8 mouse cellular contexts compared by ENCODE assay signal in the genomic region with DNA sequence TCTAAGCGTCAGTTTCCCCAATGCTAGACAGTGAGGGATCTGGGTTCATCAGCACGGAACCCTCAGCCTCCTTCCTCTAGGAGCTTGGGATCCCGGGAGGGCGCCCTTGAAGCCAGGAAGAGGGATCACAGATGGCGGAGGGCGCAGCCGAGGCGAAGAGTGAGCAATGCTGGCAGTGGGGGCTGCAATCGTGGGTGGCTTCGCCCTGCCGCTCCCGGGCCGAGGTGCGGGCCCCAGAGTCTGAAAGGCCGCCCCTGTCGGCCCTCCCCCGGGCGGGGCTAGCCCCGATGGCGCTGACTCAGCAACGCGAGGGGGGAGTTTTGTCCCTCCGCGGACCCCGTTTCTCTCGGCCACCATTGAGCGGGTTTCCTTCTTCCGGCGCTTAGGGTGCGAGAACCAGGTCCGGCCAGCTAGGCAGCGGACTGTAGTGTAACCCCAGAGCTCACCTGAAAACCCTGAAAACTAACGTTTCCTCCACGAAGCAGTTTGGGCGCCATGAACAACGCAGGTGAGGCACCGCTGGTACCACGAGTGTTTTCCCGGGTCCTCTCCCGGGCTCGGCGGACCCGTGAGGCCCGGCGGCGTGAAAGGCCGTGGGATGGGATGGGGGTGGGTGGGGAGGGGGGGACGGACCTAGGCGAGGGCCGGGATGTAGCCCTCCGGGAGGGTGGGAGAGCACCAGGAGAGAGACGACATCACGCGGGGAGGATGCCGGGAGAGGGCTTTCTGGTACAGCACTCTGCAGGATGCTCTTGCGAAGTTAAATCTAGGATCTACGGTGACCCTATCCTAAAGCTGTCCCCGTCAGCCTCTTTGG. TPM values are rescaled to one million over a fixed set of nuclear protein-coding genes. Genes with fewer than 3 reads are reported as not detected.
DNase-seq lines count a peak whose midpoint lies in the region; ATAC-seq lines count a peak whose summit lies in the region.

No protein-coding gene starts in this region.

- H3K9ac ChIP-seq in heart, embryonic 14.5 days (ENCODE audit: low read length), result peak overlapping the region; percentile 93
- H3K9ac ChIP-seq in liver, embryonic 13.5 days, result peak overlapping the region; percentile 82
- H3K9ac ChIP-seq in stomach, embryonic 16.5 days (ENCODE audit: low read length), result peak overlapping the region; percentile 94

- H3K9me3 ChIP-seq in heart, embryonic 14.5 days (ENCODE audit: control insufficient read depth, low read length), result no peaks in the 10 kb centered on the region
- no peaks in the 10 kb centered on the region for H3K9me3 ChIP-seq in liver, embryonic 13.5 days (replicated peaks)
- no peaks in the 10 kb centered on the region for H3K9me3 ChIP-seq in stomach, embryonic 16.5 days (replicated peaks; ENCODE audit: control insufficient read depth, low read length)

- H3K27ac ChIP-seq in heart, embryonic 14.5 days (replicated peaks in 1 of 2; ENCODE audit: control insufficient read depth in 1 of 2, insufficient read depth in 1 of 2, low read depth in 2 of 2, low read length in 2 of 2), result peak overlapping the region; percentile 74 to 94
- H3K27ac ChIP-seq in liver, embryonic 13.5 days, result peak overlapping the region; percentile 57
- H3K27ac ChIP-seq in stomach, embryonic 16.5 days (ENCODE audit: low read length), result peak overlapping the region; percentile 92

- peak; percentile 98 for ATAC-seq in erythroid progenitor cell, adult 5-6 weeks (replicated peaks; ENCODE audit: low FRiP score, poor library complexity, severe bottlenecking)
- ATAC-seq in heart, embryonic 14.5 days (ENCODE audit: insufficient number of reproducible peaks, insufficient read depth, low FRiP score, low read depth), result peak; percentile 87
- peak; percentile 95 for ATAC-seq in liver, embryonic 13.5 days (ENCODE audit: low read depth)
- ATAC-seq in stomach, embryonic 16.5 days (ENCODE audit: insufficient read depth, low FRiP score), result peak; percentile 97

- under 1% methylated on average over 58 of the region's 58 CpGs for WGBS in heart, embryonic 14.5 days
- under 1% methylated on average over 58 of the region's 58 CpGs for WGBS in liver, embryonic 13.5 days (ENCODE audit: insufficient replicate concordance)
- under 1% methylated on average over 57 of the region's 58 CpGs for WGBS in stomach, embryonic 16.5 days

- H3K4me2 ChIP-seq in heart, embryonic 14.5 days (ENCODE audit: low read length), result peak overlapping the region; percentile 91
- peak overlapping the region; percentile 88 for H3K4me2 ChIP-seq in liver, embryonic 13.5 days
- H3K4me2 ChIP-seq in stomach, embryonic 16.5 days (ENCODE audit: low read depth, low read length), result peak overlapping the region; percentile 93

- H3K27me3 ChIP-seq in heart, embryonic 14.5 days (ENCODE audit: control insufficient read depth, insufficient read depth, low read length), result no peaks in the 10 kb centered on the region
- H3K27me3 ChIP-seq in liver, embryonic 13.5 days, result no peaks in the 10 kb centered on the region
- no peaks in the 10 kb centered on the region for H3K27me3 ChIP-seq in stomach, embryonic 16.5 days (ENCODE audit: control insufficient read depth, insufficient read depth, low read length)

- DNase-seq in CD4-positive helper T cell, adult 2 months (ENCODE audit: low read depth, low spot score), result peak; percentile 84
- peak; percentile 66 for DNase-seq in brain, embryonic 18.5 days (ENCODE audit: low read depth, low spot score)
- peak; percentile 96 for DNase-seq in kidney, postnatal 14 days
- peak; percentile 86 for DNase-seq in liver, embryonic 13.5 days
- DNase-seq in neural tube, embryonic 10.5 days (ENCODE audit: extremely low spot score, low spot score), result peak; percentile 94

- peak overlapping the region; percentile 94 to 100 for H3K4me3 ChIP-seq in heart, embryonic 14.5 days (ENCODE audit: control insufficient read depth in 1 of 2, insufficient read depth in 1 of 2, low read depth in 1 of 2, low read length in 2 of 2)
- peak overlapping the region; percentile 82 for H3K4me3 ChIP-seq in liver, embryonic 13.5 days (replicated peaks)
- H3K4me3 ChIP-seq in stomach, embryonic 16.5 days (replicated peaks; ENCODE audit: low read length), result peak overlapping the region; percentile 89

- H3K4me1 ChIP-seq in heart, embryonic 14.5 days (ENCODE audit: control insufficient read depth in 2 of 2, insufficient read depth in 2 of 2, low read length in 2 of 2), result peaks cover 4 to 9% of the 10 kb centered on the region in 2 experiments; a peak in 3 of 4 replicates
- peaks cover 17% of the 10 kb centered on the region for H3K4me1 ChIP-seq in liver, embryonic 13.5 days (replicated peaks)
- H3K4me1 ChIP-seq in stomach, embryonic 16.5 days (ENCODE audit: control insufficient read depth, insufficient read depth, low read length), result peaks cover 10% of the 10 kb centered on the region

- H3K36me3 ChIP-seq in heart, embryonic 14.5 days (ENCODE audit: control insufficient read depth, insufficient read depth, low read length), result peaks cover 20% of the 10 kb centered on the region
- peaks cover 18% of the 10 kb centered on the region; the same call in 1 of the 2 replicates for H3K36me3 ChIP-seq in liver, embryonic 13.5 days
- no peaks in the 10 kb centered on the region for H3K36me3 ChIP-seq in stomach, embryonic 16.5 days (ENCODE audit: control insufficient read depth, insufficient read depth, low read length)

RNA-seq across cellular contexts. Expression of gene Blmh, which starts 21.0 kb away (rescaled TPM):
- 11.2 and 16.8 TPM in 2 replicates for total RNA-seq in erythroid progenitor cell, adult 5-6 weeks (2015; ENCODE audit: low replicate concordance)
- total RNA-seq in erythroid progenitor cell, adult 5-6 weeks (2017; ENCODE audit: low replicate concordance), result 30.4 and 38.4 TPM in 2 replicates
- 84.8 and 89.7 TPM in 2 replicates for polyA plus RNA-seq in heart, embryonic 14.5 days (2014; fragmentation: Nextera tagmentation; extraction: Ambion mirVana)
- 61.8 and 66.9 TPM in 2 replicates for polyA plus RNA-seq in liver, embryonic 13.5 days (2015; fragmentation: Nextera tagmentation; extraction: Ambion mirVana)
- 124 and 133 TPM in 2 replicates for polyA plus RNA-seq in stomach, embryonic 16.5 days (2015; fragmentation: Nextera tagmentation; extraction: Ambion mirVana)

RNA-seq across cellular contexts. Expression of gene Tmigd1, which starts 43.6 kb away (rescaled TPM):
- not detected in 2 replicates for total RNA-seq in erythroid progenitor cell, adult 5-6 weeks (2015; ENCODE audit: low replicate concordance)
- total RNA-seq in erythroid progenitor cell, adult 5-6 weeks (2017; ENCODE audit: low replicate concordance), result not detected in 2 replicates
- polyA plus RNA-seq in heart, embryonic 14.5 days (2014; fragmentation: Nextera tagmentation; extraction: Ambion mirVana), result 0.39 TPM in 1 of 2 replicates, not detected in the other
- polyA plus RNA-seq in liver, embryonic 13.5 days (2015; fragmentation: Nextera tagmentation; extraction: Ambion mirVana), result not detected in 2 replicates
- 0.36 and 0.37 TPM in 2 replicates for polyA plus RNA-seq in stomach, embryonic 16.5 days (2015; fragmentation: Nextera tagmentation; extraction: Ambion mirVana)

RNA-seq across cellular contexts. Expression of gene Slc6a4, which starts 52.8 kb away (rescaled TPM):
- total RNA-seq in erythroid progenitor cell, adult 5-6 weeks (2015; ENCODE audit: low replicate concordance), result 2.2 TPM in 1 of 2 replicates, not detected in the other
- total RNA-seq in erythroid progenitor cell, adult 5-6 weeks (2017; ENCODE audit: low replicate concordance), result not detected in 2 replicates
- polyA plus RNA-seq in heart, embryonic 14.5 days (2014; fragmentation: Nextera tagmentation; extraction: Ambion mirVana), result 0.47 and 0.49 TPM in 2 replicates
- polyA plus RNA-seq in liver, embryonic 13.5 days (2015; fragmentation: Nextera tagmentation; extraction: Ambion mirVana), result 2.1 and 2.4 TPM in 2 replicates
- 2.3 and 3.0 TPM in 2 replicates for polyA plus RNA-seq in stomach, embryonic 16.5 days (2015; fragmentation: Nextera tagmentation; extraction: Ambion mirVana)

Comparison
In these comparisons a context has a peak if more than half of its experiments do, and no peak if none do; other contexts are left out.
1. Peak in every context shown above with its lines: DNase-seq, ATAC-seq, H3K4me3 ChIP-seq and H3K27ac ChIP-seq.